Mouse (Mus musculus) lung, postnatal 0 days (tissue): ENCODE measurements around the gene Nipbl.

ENCODE experiments used
- CTCF ChIP-seq: IDR thresholded peaks from 2 replicates; pipeline ENCODE4 v1.5.1; 2016; ENCODE audit warnings: antibody characterized with exemption, mild to moderate bottlenecking
- EP300 ChIP-seq: IDR thresholded peaks from 2 replicates; pipeline ENCODE4 v1.6.1; 2016; ENCODE audit warnings: antibody characterized with exemption, mild to moderate bottlenecking, control low read depth

- TF ChIP-seq CTCF (no peak; the same call in 1 of the 2 replicates), EP300 (no peak)
Observed at GRCm38 (mm10) chr15:8443926-8444889, at the start of gene Nipbl.
